Mouse (Mus musculus) heart, embryonic 16.5 days (tissue): ENCODE results near the gene Cox8b. TPM values are rescaled to one million over a fixed set of nuclear protein-coding genes. Genes with fewer than 3 reads are reported as not detected.
A peak's percentile ranks its signal among the peaks of the same experiment; 100 is the strongest.
"Not testable (repeated sequence)": the region's sequence is repeated elsewhere in the genome, so short reads cannot be mapped to it uniquely, and the experiment has no call there.

ENCODE experiments used
- ATAC-seq: fragments of 200-750 bp; cut with Nextera tagmentation; replicated peaks from 2 replicates; pipeline ENCODE4 v1.8.0; 2017; ENCODE audit warnings: moderate number of reproducible peaks; ENCODE audit not compliant: insufficient read depth, low FRiP score; ENCODE audit errors: extremely low read depth
- H3K27ac ChIP-seq: fragments of 300-500 bp; sonication (generic); 2 replicates; pipeline ENCODE4 v1.5.1; 2014; ENCODE audit warnings: mild to moderate bottlenecking, low read length, control low read depth, moderate library complexity
- H3K27me3 ChIP-seq: fragments of 300-500 bp; sonication (generic); 2 replicates; pipeline ENCODE4 v1.6.1; 2014; ENCODE audit warnings: low read length, mixed read lengths; ENCODE audit not compliant: control insufficient read depth, insufficient read depth
- H3K36me3 ChIP-seq: fragments of 300-500 bp; sonication (generic); 2 replicates; pipeline ENCODE4 v1.6.1; 2014; ENCODE audit not compliant: control insufficient read depth, insufficient read depth
- H3K4me1 ChIP-seq: fragments of 300-500 bp; sonication (generic); 2 replicates; pipeline ENCODE4 v1.6.1; 2014; ENCODE audit warnings: low read length, mixed read lengths; ENCODE audit not compliant: control insufficient read depth, insufficient read depth
- H3K4me2 ChIP-seq: fragments of 300-500 bp; sonication (generic); 2 replicates; pipeline ENCODE4 v1.6.1; 2014; ENCODE audit warnings: low read depth, mild to moderate bottlenecking, control low read depth, low read length
- H3K4me3 ChIP-seq: fragments of 300-500 bp; sonication (generic); 2 replicates; pipeline ENCODE4 v1.5.1; 2014; ENCODE audit warnings: mild to moderate bottlenecking, control low read depth, low read length
- H3K9ac ChIP-seq: fragments of 300-500 bp; sonication (generic); 2 replicates; pipeline ENCODE4 v1.6.1; 2014; ENCODE audit warnings: low read length, control low read depth
- H3K9me3 ChIP-seq: fragments of 300-500 bp; sonication (generic); replicated peaks from 2 replicates; pipeline ENCODE4 v1.6.1; 2016; ENCODE audit warnings: low read length; ENCODE audit not compliant: control insufficient read depth
- WGBS: fragments of 180-500 bp; shearing (Covaris S2); extraction: QIAGEN DNeasy Blood & Tissue Kit; methylation state at CpG from one replicate; pipeline ENCODE4 v1.1.7; 2014; 5-methylcytosine and 5-hydroxymethylcytosine counted together
- polyA plus RNA-seq: library from polyadenylated mRNA; unstranded; fragments of >200 nt; fragmentation: Nextera tagmentation; extraction: Ambion mirVana; gene quantifications from 2 replicates; pipeline ENCODE4 v1.2.1, GENCODE M21; 2015

The Cox8b gene
- polyA plus RNA-seq, 1 experiment from 2014 or later, result 467 TPM

DNA sequence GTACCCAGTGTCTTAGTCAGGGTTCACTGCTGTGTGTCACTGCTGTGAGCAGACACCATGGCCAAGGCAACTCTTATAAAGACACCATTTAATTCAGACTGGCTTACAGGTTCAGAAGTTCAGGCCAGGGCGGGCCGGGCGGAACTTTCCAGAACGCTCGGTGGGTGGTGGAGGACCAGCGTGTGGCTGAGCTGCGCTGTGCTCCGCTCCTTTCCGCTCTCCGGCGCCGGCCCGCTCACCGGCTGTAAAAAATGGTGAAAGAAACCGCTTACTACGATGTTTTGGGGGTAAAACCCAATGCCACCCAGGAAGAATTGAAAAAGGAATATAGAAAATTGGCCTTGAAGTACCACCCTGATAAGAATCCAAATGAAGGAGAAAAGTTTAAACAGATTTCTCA, 9.6 kb downstream of the Cox8b start:
- H3K9ac ChIP-seq, H3K4me2 ChIP-seq, ATAC-seq, H3K27ac ChIP-seq, H3K4me3 ChIP-seq, H3K9me3 ChIP-seq, H3K4me1 ChIP-seq, H3K27me3 ChIP-seq: not testable (repeated sequence)
- H3K36me3 ChIP-seq, result peaks cover 46% of the 10 kb centered on the region
- WGBS, result 95% methylated on average over 16 of the region's 16 CpGs

DNA sequence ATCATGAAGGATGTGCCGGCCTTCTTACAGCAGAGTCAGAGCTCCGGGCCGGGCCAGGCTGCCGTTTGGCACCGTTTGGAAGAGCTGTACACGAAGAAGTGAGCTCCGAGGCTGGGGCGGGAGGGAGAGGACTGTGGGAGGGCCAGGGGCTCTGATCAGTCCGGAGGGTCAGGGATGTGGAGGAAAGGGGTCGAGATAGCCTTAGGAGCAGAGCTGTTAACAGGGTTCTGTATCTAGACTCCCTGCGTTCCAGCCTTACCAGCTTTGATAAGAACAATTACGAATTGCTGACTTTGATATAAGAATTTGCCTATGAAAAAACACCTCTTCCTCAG, 17.8 kb downstream of the Cox8b start:
- Histone ChIP-seq H3K9me3 (no peaks in the 10 kb centered on the region), H3K4me2 (peak overlapping the region; percentile 73), H3K9ac (peak overlapping the region; percentile 88), H3K4me1 (peaks cover 16% of the 10 kb centered on the region), H3K36me3 (peaks cover 14% of the 10 kb centered on the region), H3K27me3 (no peaks in the 10 kb centered on the region), H3K27ac (peak overlapping the region; percentile 92), H3K4me3 (peak overlapping the region; percentile 97)
- ATAC-seq, result no peak; the same call in 1 of the 2 replicates
- 1% methylated on average over 12 of the region's 12 CpGs for WGBS

DNA sequence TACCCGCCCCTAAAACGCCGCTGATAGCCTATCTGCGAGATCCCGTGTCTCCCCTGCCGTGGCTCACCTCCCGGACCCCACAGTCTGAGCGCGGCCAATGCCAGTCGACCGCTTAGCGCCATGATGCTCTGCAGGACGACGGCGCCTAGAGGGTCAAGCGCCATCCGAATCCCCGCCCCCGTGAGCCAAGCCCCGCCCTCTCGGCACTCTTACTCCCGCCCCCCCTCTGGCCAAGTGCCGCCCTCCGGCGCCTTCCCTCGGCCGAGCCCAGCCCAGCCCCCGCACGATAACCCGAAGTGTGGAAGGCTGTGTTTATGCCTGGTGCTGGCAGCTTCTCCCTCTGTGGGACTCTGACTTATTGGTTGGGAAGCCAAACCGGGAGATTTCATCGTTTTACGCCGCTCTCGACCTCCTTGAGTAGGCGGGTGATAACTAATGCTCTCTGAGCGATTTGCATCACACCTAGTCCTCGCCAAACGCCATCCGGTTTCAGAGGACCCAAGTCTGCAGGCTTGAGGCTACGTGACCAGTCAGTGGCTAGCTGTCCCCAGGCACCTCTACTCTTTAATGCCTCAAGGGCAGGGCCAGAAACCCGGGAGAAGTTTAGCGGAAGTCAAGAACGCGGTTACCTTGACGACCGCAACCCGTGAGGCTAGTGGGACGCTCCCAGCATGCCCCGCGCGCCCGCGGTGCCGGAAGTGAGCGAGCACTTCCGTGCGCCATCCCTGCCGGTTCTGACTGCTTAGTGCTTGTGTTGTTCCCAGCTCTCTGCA, 18.4 kb downstream of the Cox8b start, which contains the start of the genes Psmd13 and Sirt3:
Gene Psmd13, plus strand, starts transcription at position 273 of the 773 bp plus-strand sequence.
Gene Sirt3, minus strand, starts transcription at position 614 of the 773 bp plus-strand sequence.
- peak; percentile 97 for ATAC-seq
- peak within 1 kb of the TSS; percentile 73 for H3K4me2 ChIP-seq
- under 1% methylated on average over 59 of the region's 59 CpGs for WGBS
- H3K27ac ChIP-seq, result peak within 1 kb of the TSS; percentile 92
- H3K9ac ChIP-seq, result peak within 1 kb of the TSS; percentile 88
- H3K36me3 ChIP-seq, result peaks cover 9% of the 10 kb centered on the region
- H3K4me1 ChIP-seq, result peaks cover 16% of the 10 kb centered on the region
- no peaks in the 10 kb centered on the region for H3K9me3 ChIP-seq
- H3K4me3 ChIP-seq, result peak within 1 kb of the TSS; percentile 97
- no peaks in the 10 kb centered on the region for H3K27me3 ChIP-seq

DNA sequence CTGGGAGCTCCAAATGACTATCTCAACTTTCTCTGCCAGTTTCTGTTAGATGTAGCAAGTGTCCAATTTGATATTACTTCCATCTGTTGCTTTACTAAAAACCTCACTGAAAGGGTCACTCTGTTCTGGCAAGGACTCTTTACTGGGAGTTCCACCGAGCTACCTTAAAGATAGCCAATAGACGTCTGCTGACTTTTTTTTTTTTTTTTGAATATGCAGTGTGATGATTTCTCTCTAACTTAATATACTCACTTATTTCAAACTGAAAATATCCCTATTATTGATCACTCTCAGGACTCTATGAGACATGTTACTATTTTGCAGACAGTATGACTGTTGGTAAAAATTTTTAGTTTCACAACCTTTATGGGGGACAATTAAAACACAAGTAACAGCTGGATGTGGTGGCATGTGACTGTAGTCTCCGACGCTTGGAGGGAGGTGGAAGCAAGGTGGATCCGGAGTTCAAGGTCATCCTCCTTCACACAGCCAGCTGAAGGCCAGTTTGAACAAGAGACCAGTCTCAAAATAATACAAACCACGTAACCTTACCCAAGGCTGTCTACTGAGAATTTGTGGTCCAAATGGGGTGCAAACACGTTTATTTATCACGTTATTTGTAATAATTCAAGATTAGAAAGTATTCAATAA, 19.3 kb downstream of the Cox8b start:
- no peak for ATAC-seq
- H3K36me3 ChIP-seq, result peaks cover 9% of the 10 kb centered on the region
- no peaks in the 10 kb centered on the region for H3K9me3 ChIP-seq
- 6% methylated on average over 8 of the region's 8 CpGs for WGBS
- H3K4me2 ChIP-seq, result peak overlapping the region; percentile 73
- no peaks in the 10 kb centered on the region for H3K27me3 ChIP-seq
- H3K9ac ChIP-seq, result peak overlapping the region; percentile 88
- H3K27ac ChIP-seq, result peak overlapping the region; percentile 92
- peaks cover 16% of the 10 kb centered on the region for H3K4me1 ChIP-seq
- peak overlapping the region; percentile 97 for H3K4me3 ChIP-seq

DNA sequence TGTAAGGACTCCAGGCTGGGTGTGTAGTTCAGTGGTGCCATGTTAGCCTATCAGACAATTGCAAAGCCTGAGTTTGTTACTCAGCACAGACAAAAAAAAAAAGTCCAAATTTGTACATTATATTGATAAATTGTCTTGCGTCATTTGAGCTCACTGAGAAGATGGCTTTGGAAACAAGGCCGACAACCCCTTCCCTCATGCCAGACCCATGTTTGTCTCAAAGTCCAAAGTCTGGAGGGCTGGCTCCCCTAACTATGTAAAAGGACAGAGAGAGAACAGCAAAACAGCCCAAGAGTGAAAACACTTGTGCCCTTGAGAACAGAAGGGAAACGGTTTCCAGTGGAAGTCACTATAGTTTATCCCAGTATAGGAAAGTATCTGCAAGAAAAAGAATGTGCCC, 19.8 kb downstream of the Cox8b start:
- H3K4me1 ChIP-seq, result peaks cover 16% of the 10 kb centered on the region
- ATAC-seq, result no peak
- peak overlapping the region; percentile 20; the same call in 1 of the 2 replicates for H3K27ac ChIP-seq
- H3K9me3 ChIP-seq, result no peaks in the 10 kb centered on the region
- peaks cover 13% of the 10 kb centered on the region for H3K36me3 ChIP-seq
- H3K9ac ChIP-seq, result peak overlapping the region; percentile 88
- H3K27me3 ChIP-seq, result no peaks in the 10 kb centered on the region
- WGBS, result 73% methylated on average over 3 of the region's 3 CpGs
- H3K4me2 ChIP-seq, result peak overlapping the region; percentile 73
- peak overlapping the region; percentile 97 for H3K4me3 ChIP-seq

DNA sequence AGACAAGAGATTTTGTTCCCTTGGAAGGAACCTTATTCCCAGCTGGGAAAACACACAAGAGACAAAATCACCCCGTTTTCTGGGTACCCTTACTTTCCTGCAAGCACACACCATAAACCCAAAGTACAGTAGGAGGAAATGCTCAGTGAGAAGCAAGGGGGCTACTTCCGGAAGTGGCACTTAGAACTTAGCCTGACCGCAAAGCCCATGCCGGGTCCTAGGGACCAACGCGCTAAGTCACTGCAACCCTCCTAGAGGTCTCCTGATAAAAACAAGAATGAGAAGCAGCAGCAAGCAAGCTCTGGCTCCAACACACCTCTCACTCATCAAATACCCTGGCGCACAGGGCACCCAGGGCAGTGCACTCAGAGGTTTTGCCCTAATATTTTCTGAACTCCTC, 20.9 kb downstream of the Cox8b start:
- no peaks in the 10 kb centered on the region for H3K27me3 ChIP-seq
- no peak for ATAC-seq
- WGBS, result 74% methylated on average over 7 of the region's 7 CpGs
- H3K4me3 ChIP-seq, result no peak overlapping the region
- H3K27ac ChIP-seq, result no peak overlapping the region
- peak overlapping the region; percentile 17; the same call in 1 of the 2 replicates for H3K4me2 ChIP-seq
- no peaks in the 10 kb centered on the region for H3K9me3 ChIP-seq
- H3K9ac ChIP-seq, result no peak overlapping the region
- peaks cover 16% of the 10 kb centered on the region for H3K4me1 ChIP-seq
- H3K36me3 ChIP-seq, result peaks cover 20% of the 10 kb centered on the region

DNA sequence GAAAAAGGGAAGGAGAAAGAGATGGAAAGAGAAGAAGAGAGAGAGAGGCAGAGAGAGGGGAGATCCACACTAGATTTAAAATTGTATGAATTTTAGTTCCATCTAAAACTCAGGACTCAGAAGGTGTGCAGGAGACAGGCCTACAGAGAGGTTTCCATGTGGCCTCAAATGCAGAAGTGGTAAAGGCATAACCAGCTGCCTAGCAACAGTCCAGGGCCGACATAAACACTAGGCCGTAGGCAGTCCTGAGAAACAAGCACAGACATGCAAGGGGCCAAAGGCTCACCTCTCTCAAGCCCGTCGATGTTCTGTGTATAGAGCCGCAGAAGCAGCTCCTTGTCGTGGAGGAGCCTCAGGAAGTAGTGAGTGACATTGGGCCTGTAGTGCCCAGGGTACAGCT, 22.9 kb downstream of the Cox8b start:
- H3K27ac ChIP-seq, result no peak overlapping the region
- H3K4me2 ChIP-seq, result no peak overlapping the region
- no peaks in the 10 kb centered on the region for H3K9me3 ChIP-seq
- H3K4me3 ChIP-seq, result no peak overlapping the region
- no peak for ATAC-seq
- peaks cover 11% of the 10 kb centered on the region; the same call in 1 of the 2 replicates for H3K4me1 ChIP-seq
- H3K27me3 ChIP-seq, result no peaks in the 10 kb centered on the region
- H3K9ac ChIP-seq, result no peak overlapping the region
- 76% methylated on average over 6 of the region's 6 CpGs for WGBS
- peaks cover 21% of the 10 kb centered on the region for H3K36me3 ChIP-seq

DNA sequence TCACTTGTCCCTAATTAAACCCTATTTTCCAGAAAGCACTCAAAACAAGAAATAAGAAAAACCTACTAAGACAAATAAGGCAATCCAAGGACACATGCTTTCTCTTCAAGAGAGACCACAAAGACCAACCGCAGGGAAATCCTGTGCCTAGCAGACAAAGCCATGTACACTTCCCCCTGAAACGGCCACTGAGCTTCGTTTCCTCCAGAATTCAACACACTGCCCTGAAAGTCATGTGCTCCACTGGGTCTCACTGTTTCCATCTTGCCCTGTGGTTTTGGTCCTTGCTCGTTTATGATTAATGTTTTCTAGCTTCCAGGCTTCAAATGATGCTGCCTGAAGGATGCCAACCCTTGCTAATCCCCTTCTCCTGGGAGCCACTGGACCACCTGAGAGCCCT, 26.0 kb downstream of the Cox8b start:
- Histone ChIP-seq H3K9ac (no peak overlapping the region), H3K4me2 (no peak overlapping the region), H3K4me1 (no peaks in the 10 kb centered on the region), H3K36me3 (peaks cover 24% of the 10 kb centered on the region), H3K4me3 (no peak overlapping the region), H3K9me3 (no peaks in the 10 kb centered on the region), H3K27me3 (no peaks in the 10 kb centered on the region), H3K27ac (no peak overlapping the region)
- ATAC-seq, result no peak
- WGBS, result 86% methylated on average over 4 of the region's 4 CpGs

DNA sequence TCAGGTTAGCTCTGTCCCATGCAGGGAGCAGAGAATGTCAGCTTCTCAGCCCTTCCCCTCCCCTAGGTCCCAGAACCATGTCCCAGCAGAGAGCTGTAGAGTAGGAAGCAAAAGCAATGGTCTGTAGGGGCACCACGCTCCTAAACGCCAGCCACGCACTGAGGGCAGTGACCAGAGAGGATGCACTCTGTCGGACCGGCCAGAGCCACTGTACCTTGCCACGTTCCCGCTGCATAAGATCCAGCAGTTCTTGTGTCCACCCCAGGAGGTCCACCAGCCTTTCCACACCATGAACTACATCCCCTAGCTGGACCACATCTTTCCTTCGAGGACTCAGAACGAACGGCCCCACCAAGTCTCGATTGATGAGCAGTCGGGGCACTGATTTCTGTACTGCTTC, 35.5 kb downstream of the Cox8b start:
- Histone ChIP-seq H3K27ac (no peak overlapping the region), H3K4me1 (no peaks in the 10 kb centered on the region), H3K4me3 (no peak overlapping the region), H3K9ac (no peak overlapping the region), H3K36me3 (peaks cover 66% of the 10 kb centered on the region), H3K27me3 (no peaks in the 10 kb centered on the region), H3K9me3 (no peaks in the 10 kb centered on the region), H3K4me2 (no peak overlapping the region)
- no peak for ATAC-seq
- WGBS, result 84% methylated on average over 12 of the region's 12 CpGs
